Mouse (Mus musculus): ENCODE measurements around the gene Mcl1.

DNA sequence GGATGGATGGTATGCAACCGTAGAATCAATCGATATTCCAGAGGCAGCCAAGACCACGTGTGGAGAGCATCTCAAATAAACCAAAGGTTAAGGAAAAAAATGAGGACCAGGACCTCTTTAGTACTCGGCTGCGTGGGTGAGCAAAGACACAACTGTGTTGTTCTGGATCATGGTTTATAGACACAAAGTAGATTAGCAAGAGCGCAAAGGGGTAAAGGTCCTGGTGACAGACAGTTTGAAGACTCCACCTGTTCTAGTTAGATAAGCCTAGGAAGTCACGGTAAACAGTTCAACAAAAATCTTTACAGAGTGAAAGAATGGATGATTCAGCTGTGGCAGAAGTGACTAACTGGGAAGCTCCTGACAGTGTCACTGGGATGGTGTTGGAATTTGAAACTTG lies 15.5 kb upstream of the Mcl1 start:
- TF ChIP-seq EP300 (IDR thresholded peaks at IDR 0.05; ENCODE audit: insufficient read depth, low read depth, low read length) (no peak), CTCF (IDR thresholded peaks at IDR 0.05) (no peak)

All from heart, adult 2 months (tissue).